Mouse (Mus musculus): ENCODE data around the gene Rpl29. TPM values are rescaled to one million over a fixed set of nuclear protein-coding genes. Genes with fewer than 3 reads are reported as not detected.

Rpl29 gene
- polyA plus RNA-seq, 1 experiment, result 913 TPM

DNA sequence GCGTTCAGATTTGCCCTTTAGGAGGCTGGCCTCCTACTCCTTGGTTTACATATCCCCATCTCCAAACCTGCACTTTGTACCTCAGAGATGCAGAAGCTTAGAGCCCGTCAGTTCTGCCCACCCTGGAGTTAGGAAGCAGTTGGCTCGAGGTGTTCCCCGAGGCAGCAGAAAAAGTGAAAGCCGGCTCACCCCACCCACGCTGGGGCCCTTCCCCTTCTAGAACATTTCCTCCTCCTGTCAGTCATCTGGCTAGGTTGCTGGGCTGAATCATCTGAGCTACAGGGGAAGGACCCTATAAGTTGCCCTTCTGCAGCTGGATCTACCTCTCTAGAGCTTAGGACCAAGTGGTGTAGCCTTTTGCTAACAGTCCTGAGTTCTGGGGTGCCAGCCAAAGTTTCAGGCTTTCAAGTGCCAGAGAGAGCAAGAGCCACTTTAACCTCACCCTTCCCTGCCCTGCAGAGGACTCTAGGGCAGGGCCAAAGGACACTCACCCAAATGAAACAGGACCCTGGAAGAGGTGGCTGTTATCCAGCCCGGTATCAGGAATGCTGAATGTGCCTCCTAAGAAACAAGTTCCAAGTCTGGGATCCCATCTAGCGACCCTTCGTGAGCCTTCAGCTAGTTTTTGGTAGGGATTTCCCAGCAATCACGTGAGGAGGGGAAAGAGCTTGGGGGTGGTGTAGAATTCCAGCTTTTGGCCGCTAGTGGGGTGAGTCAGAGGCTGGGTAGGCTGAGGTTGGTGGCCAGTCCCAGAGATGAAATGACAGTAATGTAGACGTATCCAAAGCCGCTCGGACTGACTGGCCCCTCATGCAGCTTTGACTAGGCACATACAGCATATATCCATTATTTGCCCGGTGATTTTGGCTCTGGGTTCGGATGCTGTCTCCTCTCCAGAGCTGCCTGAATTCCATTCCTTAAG, 47.0 kb downstream of the Rpl29 start:
- no peak for DNase-seq (ENCODE audit: low read depth)
- TF ChIP-seq CTCF (IDR thresholded peaks at IDR 0.05; ENCODE audit: borderline replicate concordance, extremely low read depth, insufficient read depth, insufficient read length) (no peak), POLR2A (IDR thresholded peaks at IDR 0.05; ENCODE audit: borderline replicate concordance, extremely low read depth, insufficient read depth, insufficient read length, poor library complexity, severe bottlenecking) (no peak)

DNA sequence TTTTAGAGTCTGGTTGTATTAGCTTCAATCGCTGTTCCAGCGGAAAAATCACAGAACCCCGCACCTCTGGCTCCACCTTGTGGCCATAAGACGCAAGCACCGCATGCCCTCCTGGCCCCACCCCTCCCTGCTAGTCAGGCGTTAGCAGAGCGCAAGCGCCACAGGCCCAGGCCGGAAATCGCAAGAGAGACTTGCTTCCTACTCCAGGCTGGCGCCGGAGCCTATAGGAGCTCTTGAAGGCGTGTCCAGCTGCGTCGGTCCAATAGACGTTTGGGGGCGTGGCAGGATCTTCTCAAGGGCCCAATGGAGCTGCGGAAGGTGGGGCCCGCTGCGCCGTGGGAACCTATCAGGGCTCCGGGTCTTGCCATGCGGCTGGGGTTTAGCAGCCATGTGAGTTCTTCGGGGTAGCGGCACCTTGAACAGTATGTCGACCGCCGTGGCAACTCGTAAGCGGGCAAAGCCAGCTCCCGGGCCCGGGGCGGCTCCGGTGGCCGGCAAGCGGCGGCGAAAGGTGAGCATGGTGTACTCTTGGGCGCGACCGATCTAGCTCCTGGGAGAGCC, 47.8 kb downstream of the Rpl29 start, which contains the start of gene Parp3:
Gene Parp3 (minus strand): TSS at position 26 of the 561 bp plus-strand sequence.
- TF ChIP-seq POLR2A (IDR thresholded peaks at IDR 0.05; ENCODE audit: borderline replicate concordance, extremely low read depth, insufficient read depth, insufficient read length, poor library complexity, severe bottlenecking), result peak; percentile 17; the same call in 1 of the 2 replicates
- TF ChIP-seq CTCF (IDR thresholded peaks at IDR 0.05; ENCODE audit: borderline replicate concordance, extremely low read depth, insufficient read depth, insufficient read length), result peak; percentile 98
- DNase-seq (ENCODE audit: low read depth), result peak; percentile 100

DNA sequence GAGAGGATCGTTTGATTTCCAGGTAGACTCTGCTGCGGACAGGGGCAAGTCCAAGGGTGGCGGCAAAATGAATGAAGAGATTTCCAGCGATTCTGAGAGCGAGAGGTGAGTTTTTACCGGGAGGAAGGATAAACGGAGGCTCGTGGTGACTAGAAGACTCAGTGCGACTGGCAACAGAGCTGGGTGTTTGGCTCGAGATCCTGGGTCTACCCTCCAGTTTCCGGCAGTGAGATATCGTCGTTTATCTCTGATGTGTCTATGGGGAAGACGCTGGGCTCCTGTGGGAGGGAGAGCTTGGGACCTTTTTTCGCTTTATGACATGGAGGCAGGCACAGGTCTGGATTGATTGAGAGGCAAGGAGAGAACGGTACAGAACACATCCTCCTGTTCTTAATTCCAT, 48.4 kb downstream of the Rpl29 start:
- TF ChIP-seq POLR2A (IDR thresholded peaks at IDR 0.05; ENCODE audit: borderline replicate concordance, extremely low read depth, insufficient read depth, insufficient read length, poor library complexity, severe bottlenecking) (no peak), CTCF (IDR thresholded peaks at IDR 0.05; ENCODE audit: borderline replicate concordance, extremely low read depth, insufficient read depth, insufficient read length) (no peak)

DNA sequence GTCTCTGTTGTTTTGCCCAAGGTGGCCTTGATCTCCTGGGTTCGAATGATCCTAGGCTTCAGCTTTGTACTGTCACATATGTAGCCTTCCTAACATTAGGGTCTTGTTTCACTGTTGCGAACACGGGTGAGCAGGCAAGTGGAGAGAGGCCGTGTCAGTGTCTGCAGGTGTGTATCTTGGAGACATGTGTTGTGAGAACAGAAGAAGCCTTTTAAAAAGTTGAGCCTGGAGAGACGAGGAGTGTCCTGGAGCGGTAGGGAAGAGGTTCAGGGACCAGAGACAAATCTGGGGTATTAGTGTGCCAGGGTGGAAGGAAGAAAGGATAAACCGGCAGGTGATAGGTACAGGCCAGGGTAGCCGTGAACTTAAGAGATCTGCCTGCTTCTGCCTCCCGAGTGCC, 48.8 kb downstream of the Rpl29 start:
- DNase-seq (ENCODE audit: low read depth), result no peak
- TF ChIP-seq CTCF (IDR thresholded peaks at IDR 0.05; ENCODE audit: borderline replicate concordance, extremely low read depth, insufficient read depth, insufficient read length) (no peak), POLR2A (IDR thresholded peaks at IDR 0.05; ENCODE audit: borderline replicate concordance, extremely low read depth, insufficient read depth, insufficient read length, poor library complexity, severe bottlenecking) (no peak)

More for the DNA sequence above, 48.4 kb downstream of the Rpl29 start:
- DNase-seq (ENCODE audit: low read depth), result no peak

DNA sequence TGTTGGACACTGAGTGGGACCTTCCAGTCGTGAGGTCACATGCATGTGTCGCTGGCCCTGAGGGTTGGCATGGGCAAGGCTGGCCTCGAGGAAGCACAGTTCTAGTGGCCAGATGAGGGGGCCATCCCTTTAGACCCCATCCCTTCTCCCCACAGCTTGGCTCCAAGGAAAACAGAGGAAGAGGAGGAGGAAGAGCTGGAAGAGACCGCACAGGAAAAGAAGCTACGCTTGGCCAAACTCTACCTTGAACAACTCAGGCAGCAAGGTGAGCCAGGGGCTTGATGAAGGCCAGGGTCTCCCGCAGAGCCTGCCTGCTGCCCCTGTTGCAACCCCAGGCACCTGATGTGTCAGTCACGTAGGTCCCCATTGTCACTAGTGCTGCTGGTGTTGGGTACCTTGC, 51.3 kb downstream of the Rpl29 start:
- DNase-seq (ENCODE audit: low read depth), result no peak
- TF ChIP-seq CTCF (IDR thresholded peaks at IDR 0.05; ENCODE audit: borderline replicate concordance, extremely low read depth, insufficient read depth, insufficient read length) (no peak), POLR2A (IDR thresholded peaks at IDR 0.05; ENCODE audit: borderline replicate concordance, extremely low read depth, insufficient read depth, insufficient read length, poor library complexity, severe bottlenecking) (no peak)

DNA sequence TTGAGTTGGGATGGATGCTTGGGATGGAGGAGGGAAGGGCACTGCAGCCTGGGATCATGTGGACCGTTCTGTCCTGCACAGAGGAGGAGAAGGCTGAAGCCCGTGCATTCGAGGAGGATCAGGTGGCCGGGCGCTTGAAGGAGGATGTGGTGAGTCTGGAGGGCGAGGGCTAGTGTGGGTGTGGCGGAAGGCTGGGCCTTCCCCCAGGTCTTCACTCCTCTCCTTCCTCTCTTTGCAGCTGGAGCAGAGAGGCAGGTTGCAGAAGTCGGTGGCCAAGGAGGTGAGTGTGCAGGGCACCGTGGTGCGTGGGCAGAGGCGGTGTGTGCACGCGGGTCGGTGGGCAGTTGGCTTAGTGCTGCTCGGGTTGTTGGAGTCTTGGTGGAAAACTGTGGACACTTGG, 51.8 kb downstream of the Rpl29 start:
- TF ChIP-seq POLR2A (IDR thresholded peaks at IDR 0.05; ENCODE audit: borderline replicate concordance, extremely low read depth, insufficient read depth, insufficient read length, poor library complexity, severe bottlenecking) (no peak), CTCF (IDR thresholded peaks at IDR 0.05; ENCODE audit: borderline replicate concordance, extremely low read depth, insufficient read depth, insufficient read length) (no peak)
- DNase-seq (ENCODE audit: low read depth), result no peak

Other genes with a start within 250 kb of the Rpl29 start
- 24.1 and 26.7 TPM in 2 replicates for gene Ppm1m, start 229.7 kb upstream of the Rpl29 start, polyA plus RNA-seq (2012; rRNA removed)
- gene Twf2, start 226.3 kb upstream of the Rpl29 start, polyA plus RNA-seq (2012; rRNA removed), result 51.1 and 63.8 TPM in 2 replicates
- 0.23 and 0.45 TPM in 2 replicates for gene Tlr9, start 206.9 kb upstream of the Rpl29 start, polyA plus RNA-seq (2012; rRNA removed)
- gene Alas1, start 180.8 kb upstream of the Rpl29 start, polyA plus RNA-seq (2012; rRNA removed), result 75.2 and 75.4 TPM in 2 replicates
- gene Poc1a, start 148.4 kb upstream of the Rpl29 start, polyA plus RNA-seq (2012; rRNA removed), result 10.4 and 15.4 TPM in 2 replicates
- 41.5 and 50.3 TPM in 2 replicates for gene Dusp7, start 60.8 kb upstream of the Rpl29 start, polyA plus RNA-seq (2012; rRNA removed)
- gene Acy1, start 8.9 kb downstream of the Rpl29 start, polyA plus RNA-seq (2012; rRNA removed), result 14.9 and 15.7 TPM in 2 replicates
- 12.8 and 20.4 TPM in 2 replicates for gene Abhd14b, start 18.0 kb downstream of the Rpl29 start, polyA plus RNA-seq (2012; rRNA removed)
- gene Abhd14a, start 18.2 kb downstream of the Rpl29 start, polyA plus RNA-seq (2012; rRNA removed), result 59.1 and 68.9 TPM in 2 replicates
- 607 and 743 TPM in 2 replicates for gene Pcbp4, start 23.8 kb downstream of the Rpl29 start, polyA plus RNA-seq (2012; rRNA removed)
- 0.35 and 0.52 TPM in 2 replicates for gene Gpr62, start 36.5 kb downstream of the Rpl29 start, polyA plus RNA-seq (2012; rRNA removed)
- 44.6 and 59.6 TPM in 2 replicates for gene Rrp9, start 46.5 kb downstream of the Rpl29 start, polyA plus RNA-seq (2012; rRNA removed)
- 0.61 and 1.4 TPM in 2 replicates for gene Parp3, start 47.5 kb downstream of the Rpl29 start, polyA plus RNA-seq (2012; rRNA removed)
- gene Iqcf1, start 70.5 kb downstream of the Rpl29 start, polyA plus RNA-seq (2012; rRNA removed), result not detected in 2 replicates
- not detected in 2 replicates for gene Iqcf5, start 85.1 kb downstream of the Rpl29 start, polyA plus RNA-seq (2012; rRNA removed)
- not detected in 2 replicates for gene Iqcf3, start 132.2 kb downstream of the Rpl29 start, polyA plus RNA-seq (2012; rRNA removed)
- not detected in 2 replicates for gene Iqcf4, start 141.5 kb downstream of the Rpl29 start, polyA plus RNA-seq (2012; rRNA removed)
- not detected in 2 replicates for gene Iqcf6, start 197.1 kb downstream of the Rpl29 start, polyA plus RNA-seq (2012; rRNA removed)
- 11.8 and 13.3 TPM in 2 replicates for gene Grm2, start 226.6 kb downstream of the Rpl29 start, polyA plus RNA-seq (2012; rRNA removed)

Data from brain, embryonic 14.5 days (tissue).